8 mouse cellular contexts compared by ENCODE assay signal in genomic region chr12:35047320-35048225, GRCm38 (mm10). TPM values are rescaled to one million over a fixed set of nuclear protein-coding genes. Genes with fewer than 3 reads are reported as not detected.
DNase-seq lines count a peak whose midpoint lies in the region.

No protein-coding gene starts in this region.

- H3K9me3 ChIP-seq in hindbrain, embryonic 10.5 days: no peaks in the 10 kb centered on the region
- no peaks in the 10 kb centered on the region for H3K9me3 ChIP-seq in megakaryocyte, embryonic 14.5 days

- WGBS in hindbrain, embryonic 10.5 days: under 1% methylated on average over 65 of the region's 65 CpGs

- H3K27ac ChIP-seq in hindbrain, embryonic 10.5 days: peak overlapping the region; percentile 95

- H3K27me3 ChIP-seq in hindbrain, embryonic 10.5 days (ENCODE audit: insufficient read depth, poor library complexity, severe bottlenecking): 0 out of 2 replicates have a peak, but pooled peaks cover 6% of the 10 kb centered on the region
- H3K27me3 ChIP-seq in megakaryocyte, embryonic 14.5 days (replicated peaks): no peaks in the 10 kb centered on the region

- no peaks in the 10 kb centered on the region for H3K36me3 ChIP-seq in hindbrain, embryonic 10.5 days
- no peaks in the 10 kb centered on the region for H3K36me3 ChIP-seq in megakaryocyte, embryonic 14.5 days (replicated peaks; ENCODE audit: low read length)

- H3K4me3 ChIP-seq in hindbrain, embryonic 10.5 days: peak overlapping the region; percentile 86
- H3K4me3 ChIP-seq in megakaryocyte, embryonic 14.5 days (replicated peaks): peak overlapping the region; percentile 99

- DNase-seq in ZHBTc4 (ENCODE audit: low read depth, low spot score): peak; percentile 53
- peak; percentile 81 to 82 for DNase-seq in cerebellum, postnatal 10 days
- peak; percentile 42 to 62 for DNase-seq in frontal cortex, postnatal 10 days (ENCODE audit: low spot score in 2 of 2)
- DNase-seq in hindbrain, embryonic 10.5 days (ENCODE audit: low spot score): peak; percentile 65
- DNase-seq in left cerebral cortex, adult 8-10 months (ENCODE audit: low spot score in 2 of 2): peak; percentile 38 to 45
- peak; percentile 50 to 65 for DNase-seq in right cerebral cortex, postnatal 10 days (ENCODE audit: low spot score in 2 of 2)
- DNase-seq in urinary bladder, postnatal 25 days (ENCODE audit: low spot score): peak; percentile 48

- peaks cover 23% of the 10 kb centered on the region for H3K4me1 ChIP-seq in hindbrain, embryonic 10.5 days (replicated peaks)
- peaks cover 36% of the 10 kb centered on the region for H3K4me1 ChIP-seq in megakaryocyte, embryonic 14.5 days

RNA-seq across cellular contexts. Expression of gene Snx13, which starts 0.6 kb away (rescaled TPM):
- polyA plus RNA-seq in hindbrain, embryonic 10.5 days (2016; fragmentation: Nextera tagmentation; extraction: Ambion mirVana): 14.7 and 16.4 TPM in 2 replicates
- 10 to 100 TPM; 58.0 to 70.9 (median 62.4) TPM for total RNA-seq in left cerebral cortex, adult 8-10 months (2022)
- 0.26 and 1.1 TPM in 2 replicates for polyA plus RNA-seq in megakaryocyte, embryonic 14.5 days (2012; ENCODE audit: insufficient read depth, low replicate concordance)

Comparison
In these comparisons a context has a peak if more than half of its experiments do, and no peak if none do; other contexts are left out.
1. Peak in every context shown above with its lines: DNase-seq, H3K4me3 ChIP-seq and H3K27ac ChIP-seq.